ENCODE assay signal across 20 mouse cellular contexts in genomic region chr2:74689574-74690337, GRCm38 (mm10). TPM values are rescaled to one million over a fixed set of nuclear protein-coding genes. Genes with fewer than 3 reads are reported as not detected.
DNase-seq lines count a peak whose midpoint lies in the region; ATAC-seq and TF ChIP-seq lines count a peak whose summit lies in the region.
"Had no signal": no experiment of that assay in that cellular context is flagged by ENCODE, and none has a peak within 500 bp of the region (broad histone marks: within the 10 kb centered on the region; RNA-seq: fewer than 3 reads in every experiment).

No protein-coding gene starts in this region.

- H3K4me3 ChIP-seq in neural tube, embryonic 11.5 days (ENCODE audit: low read depth, low read length) = peak overlapping the region; percentile 22
- peak overlapping the region; percentile 14; the same call in 1 of the 2 replicates for H3K4me3 ChIP-seq in intestine, embryonic 15.5 days (replicated peaks)
- H3K4me3 ChIP-seq in cerebellum, adult 2 months (replicated peaks; ENCODE audit: insufficient read depth, low read depth, low read length) = no peak overlapping the region
- H3K4me3 ChIP-seq in midbrain, embryonic 16.5 days (ENCODE audit: low read depth, low read length) = no peak overlapping the region
- H3K4me3 ChIP-seq: erythroblast, embryonic 14.5 days; liver, embryonic 13.5 days; stomach, embryonic 15.5 days had no signal

- H3K4me1 ChIP-seq in neural tube, embryonic 11.5 days (ENCODE audit: control insufficient read depth, insufficient read depth, low read length) = 0 out of 2 replicates have a peak, but pooled peaks cover 3% of the 10 kb centered on the region
- H3K4me1 ChIP-seq in intestine, embryonic 15.5 days (replicated peaks) = peaks cover 10% of the 10 kb centered on the region; the same call in 1 of the 2 replicates
- H3K4me1 ChIP-seq in cerebellum, adult 2 months (ENCODE audit: control insufficient read depth, insufficient read depth, low read length) = no peaks in the 10 kb centered on the region
- H3K4me1 ChIP-seq in midbrain, embryonic 16.5 days (ENCODE audit: control insufficient read depth, insufficient read depth, low read length) = no peaks in the 10 kb centered on the region
- H3K4me1 ChIP-seq: liver, embryonic 13.5 days had no signal

- H3K9me3 ChIP-seq in neural tube, embryonic 11.5 days (ENCODE audit: control insufficient read depth, low read length) = no peaks in the 10 kb centered on the region
- H3K9me3 ChIP-seq in intestine, embryonic 15.5 days = no peaks in the 10 kb centered on the region
- H3K9me3 ChIP-seq in midbrain, embryonic 16.5 days (replicated peaks; ENCODE audit: control insufficient read depth, low read length, poor library complexity, severe bottlenecking) = no peaks in the 10 kb centered on the region
- H3K9me3 ChIP-seq: liver, embryonic 13.5 days; stomach, embryonic 15.5 days had no signal

- TF ChIP-seq CTCF in cerebellum, adult 2 months (IDR thresholded peaks at IDR 0.05; ENCODE audit: borderline replicate concordance, insufficient read depth, low read depth, low read length) = no peak

- H3K27ac ChIP-seq in neural tube, embryonic 11.5 days (ENCODE audit: low read depth, low read length) = peak overlapping the region; percentile 85
- H3K27ac ChIP-seq in intestine, embryonic 15.5 days = no peak overlapping the region
- no peak overlapping the region for H3K27ac ChIP-seq in cerebellum, adult 2 months (ENCODE audit: insufficient read depth, low read length)
- H3K27ac ChIP-seq in midbrain, embryonic 16.5 days (ENCODE audit: low read length) = no peak overlapping the region
- H3K27ac ChIP-seq: liver, embryonic 13.5 days; stomach, embryonic 15.5 days had no signal

- no peak for TF ChIP-seq POLR2A in cerebellum, adult 2 months (IDR thresholded peaks at IDR 0.05; ENCODE audit: borderline replicate concordance, insufficient read depth, low read length)

- WGBS in neural tube, embryonic 11.5 days = under 1% methylated on average over 24 of the region's 24 CpGs
- WGBS in intestine, embryonic 15.5 days = 3% methylated on average over 24 of the region's 24 CpGs
- 3% methylated on average over 24 of the region's 24 CpGs for WGBS in cerebellum, adult 2 months
- WGBS in midbrain, embryonic 16.5 days = under 1% methylated on average over 24 of the region's 24 CpGs

- peak overlapping the region; percentile 38 for H3K4me2 ChIP-seq in neural tube, embryonic 11.5 days (ENCODE audit: low read depth)
- peak overlapping the region; percentile 11; the same call in 1 of the 2 replicates for H3K4me2 ChIP-seq in intestine, embryonic 15.5 days (replicated peaks)
- no peak overlapping the region for H3K4me2 ChIP-seq in midbrain, embryonic 16.5 days (ENCODE audit: low read length)
- H3K4me2 ChIP-seq: liver, embryonic 13.5 days; stomach, embryonic 15.5 days had no signal

- peak; percentile 57 for DNase-seq in neural tube, embryonic 11.5 days (ENCODE audit: low spot score)
- DNase-seq in neural tube, embryonic 10.5 days (ENCODE audit: extremely low spot score, low spot score) = no peak
- DNase-seq in kidney, postnatal 4 days = peak; percentile 67 to 78
- DNase-seq in cerebellum, adult 2 months = no peak
- DNase-seq in adipocyte (ENCODE audit: low spot score) = no peak
- DNase-seq: adrenal gland, postnatal 36 days; heart, adult 18-20 months; liver, embryonic 13.5 days; lung, postnatal 14 days; midbrain, embryonic 14.5 days; thymus, postnatal 25 days had no signal

- H3K36me3 ChIP-seq in neural tube, embryonic 11.5 days (ENCODE audit: control insufficient read depth, insufficient read depth, low read length) = no peaks in the 10 kb centered on the region
- H3K36me3 ChIP-seq in intestine, embryonic 15.5 days = no peaks in the 10 kb centered on the region
- H3K36me3 ChIP-seq in midbrain, embryonic 16.5 days (ENCODE audit: control insufficient read depth, insufficient read depth, low read length) = no peaks in the 10 kb centered on the region
- H3K36me3 ChIP-seq: liver, embryonic 13.5 days; stomach, embryonic 15.5 days had no signal

- H3K9ac ChIP-seq in neural tube, embryonic 11.5 days (ENCODE audit: low read length) = peak overlapping the region; percentile 65
- 0 out of 2 replicates have a peak overlapping the region, but pooled peaks have one; percentile 30 for H3K9ac ChIP-seq in intestine, embryonic 15.5 days
- H3K9ac ChIP-seq in midbrain, embryonic 16.5 days (ENCODE audit: low read depth, low read length) = no peak overlapping the region
- H3K9ac ChIP-seq: liver, embryonic 13.5 days; stomach, embryonic 15.5 days had no signal

- H3K27me3 ChIP-seq in neural tube, embryonic 11.5 days (ENCODE audit: control insufficient read depth, insufficient read depth, low read length) = peaks cover 91% of the 10 kb centered on the region
- H3K27me3 ChIP-seq in intestine, embryonic 15.5 days (replicated peaks) = peaks cover 82% of the 10 kb centered on the region
- peaks cover 22% of the 10 kb centered on the region; the same call in 1 of the 2 replicates for H3K27me3 ChIP-seq in cerebellum, adult 2 months (ENCODE audit: control insufficient read depth, insufficient read depth, low read length)
- peaks cover 79% of the 10 kb centered on the region for H3K27me3 ChIP-seq in midbrain, embryonic 16.5 days (ENCODE audit: control insufficient read depth, insufficient read depth, low read depth, low read length)
- H3K27me3 ChIP-seq: CH12.LX had no signal

- no peak for ATAC-seq in neural tube, embryonic 11.5 days (ENCODE audit: insufficient read depth, low FRiP score, low TSS enrichment)
- no peak for ATAC-seq in intestine, embryonic 15.5 days
- no peak for ATAC-seq in midbrain, embryonic 16.5 days
- ATAC-seq: inflammation-experienced regulatory T-cells, adult 6 months; Patski had no signal

RNA-seq across cellular contexts. Expression of gene Hoxd10, which starts 2.0 kb away (rescaled TPM):
- polyA plus RNA-seq in neural tube, embryonic 11.5 days (2014; fragmentation: Nextera tagmentation; extraction: Ambion mirVana) = 28.1 and 29.3 TPM in 2 replicates
- 4.8 and 7.9 TPM in 2 replicates for polyA plus RNA-seq in intestine, embryonic 15.5 days (2015; fragmentation: Nextera tagmentation; extraction: Ambion mirVana)
- not detected in 2 replicates for polyA plus RNA-seq in cerebellum, adult 2 months (2012; rRNA removed)
- not detected in 2 replicates for polyA plus RNA-seq in midbrain, embryonic 16.5 days (2015; fragmentation: Nextera tagmentation; extraction: Ambion mirVana)
- polyA plus RNA-seq: cortical plate, adult 2 months; erythroblast, embryonic 14.5 days; frontal cortex, adult 2 months; inflammation-experienced regulatory T-cells, adult 6 months; liver, embryonic 13.5 days; midbrain, embryonic 14.5 days had no signal

RNA-seq across cellular contexts. Expression of gene Hoxd9, which starts 7.8 kb away (rescaled TPM):
- 14.3 and 17.3 TPM in 2 replicates for polyA plus RNA-seq in neural tube, embryonic 11.5 days (2014; fragmentation: Nextera tagmentation; extraction: Ambion mirVana)
- polyA plus RNA-seq in intestine, embryonic 15.5 days (2015; fragmentation: Nextera tagmentation; extraction: Ambion mirVana) = 4.4 and 5.9 TPM in 2 replicates
- polyA plus RNA-seq in cerebellum, adult 2 months (2012; rRNA removed) = not detected in 2 replicates
- polyA plus RNA-seq in midbrain, embryonic 16.5 days (2015; fragmentation: Nextera tagmentation; extraction: Ambion mirVana) = not detected in 2 replicates
- polyA plus RNA-seq: cortical plate, adult 2 months; erythroblast, embryonic 14.5 days; inflammation-experienced regulatory T-cells, adult 6 months; liver, embryonic 13.5 days; midbrain, embryonic 14.5 days had no signal

RNA-seq across cellular contexts. Expression of gene Hoxd11, which starts 10.4 kb away (rescaled TPM):
- polyA plus RNA-seq in neural tube, embryonic 11.5 days (2014; fragmentation: Nextera tagmentation; extraction: Ambion mirVana) = 8.1 and 8.5 TPM in 2 replicates
- 1.2 and 2.3 TPM in 2 replicates for polyA plus RNA-seq in intestine, embryonic 15.5 days (2015; fragmentation: Nextera tagmentation; extraction: Ambion mirVana)
- not detected in 2 replicates for polyA plus RNA-seq in cerebellum, adult 2 months (2012; rRNA removed)
- polyA plus RNA-seq in midbrain, embryonic 16.5 days (2015; fragmentation: Nextera tagmentation; extraction: Ambion mirVana) = not detected in 2 replicates
- polyA plus RNA-seq: cortical plate, adult 2 months; erythroblast, embryonic 14.5 days; frontal cortex, adult 2 months; liver, embryonic 13.5 days; midbrain, embryonic 14.5 days; Patski had no signal

RNA-seq across cellular contexts. Expression of gene Hoxd8, which starts 14.7 kb away (rescaled TPM):
- polyA plus RNA-seq in neural tube, embryonic 11.5 days (2014; fragmentation: Nextera tagmentation; extraction: Ambion mirVana) = 21.3 and 23.1 TPM in 2 replicates
- 4.2 and 5.1 TPM in 2 replicates for polyA plus RNA-seq in intestine, embryonic 15.5 days (2015; fragmentation: Nextera tagmentation; extraction: Ambion mirVana)
- polyA plus RNA-seq in cerebellum, adult 2 months (2012; rRNA removed) = 0.05 TPM in 1 of 2 replicates, not detected in the other
- polyA plus RNA-seq in midbrain, embryonic 16.5 days (2015; fragmentation: Nextera tagmentation; extraction: Ambion mirVana) = not detected in 2 replicates
- polyA plus RNA-seq: cortical plate, adult 2 months; erythroblast, embryonic 14.5 days; inflammation-experienced regulatory T-cells, adult 6 months; midbrain, embryonic 14.5 days had no signal

RNA-seq across cellular contexts. Expression of gene Hoxd12, which starts 14.9 kb away (rescaled TPM):
- polyA plus RNA-seq in neural tube, embryonic 11.5 days (2014; fragmentation: Nextera tagmentation; extraction: Ambion mirVana) = 2.1 TPM in 2 replicates
- 0.45 and 1.1 TPM in 2 replicates for polyA plus RNA-seq in intestine, embryonic 15.5 days (2015; fragmentation: Nextera tagmentation; extraction: Ambion mirVana)
- polyA plus RNA-seq in cerebellum, adult 2 months (2012; rRNA removed) = not detected in 2 replicates
- polyA plus RNA-seq in midbrain, embryonic 16.5 days (2015; fragmentation: Nextera tagmentation; extraction: Ambion mirVana) = not detected in 2 replicates
- polyA plus RNA-seq: cortical plate, adult 2 months; erythroblast, embryonic 14.5 days; frontal cortex, adult 2 months; inflammation-experienced regulatory T-cells, adult 6 months; liver, embryonic 13.5 days; midbrain, embryonic 14.5 days; Patski had no signal

Comparison
In these comparisons a context has a peak if more than half of its experiments do, and no peak if none do; other contexts are left out.
1. DNase-seq: peak in neural tube, embryonic 11.5 days (single experiment) and kidney, postnatal 4 days (2 of 2); none in neural tube, embryonic 10.5 days (single experiment), cerebellum, adult 2 months (0 of 2) and adipocyte (single experiment).
2. H3K4me3 ChIP-seq: peak in neural tube, embryonic 11.5 days (single experiment) and intestine, embryonic 15.5 days (single experiment); none in cerebellum, adult 2 months (single experiment) and midbrain, embryonic 16.5 days (single experiment).